Mouse (Mus musculus) kidney, adult 2 months (tissue): Measurements from ENCODE around the gene Usf1. TPM values are rescaled to one million over a fixed set of nuclear protein-coding genes. Genes with fewer than 3 reads are reported as not detected.

Source experiments
- DNase-seq: peaks from one replicate; pipeline ENCODE4 v3.0.0; 2021
- H3K27ac ChIP-seq: fragments of 200-500 bp; 2 replicates; pipeline ENCODE4 v1.5.1; 2012; ENCODE audit warnings: low read depth, low read length, control low read depth, inconsistent platforms; ENCODE audit not compliant: insufficient read depth
- H3K27me3 ChIP-seq: fragments of 200-500 bp; replicated peaks from 2 replicates; pipeline ENCODE4 v1.6.1; 2012; ENCODE audit warnings: mild to moderate bottlenecking, moderate library complexity, low read length, inconsistent platforms; ENCODE audit not compliant: control insufficient read depth, insufficient read depth
- H3K36me3 ChIP-seq: fragments of 200-500 bp; 2 replicates; pipeline ENCODE4 v1.6.1; 2012; ENCODE audit warnings: mild to moderate bottlenecking, moderate library complexity, low read length, inconsistent platforms; ENCODE audit not compliant: control insufficient read depth, insufficient read depth
- H3K4me1 ChIP-seq: fragments of 200-500 bp; 2 replicates; pipeline ENCODE4 v1.6.1; 2011; ENCODE audit warnings: low read length; ENCODE audit not compliant: control insufficient read depth, insufficient read depth
- H3K4me3 ChIP-seq: fragments of 200-500 bp; 2 replicates; pipeline ENCODE4 v1.5.1; 2011; ENCODE audit warnings: mild to moderate bottlenecking, low read depth, low read length, control low read depth; ENCODE audit not compliant: insufficient read depth
- CTCF ChIP-seq: fragments of 200-500 bp; conservative IDR thresholded peaks from 2 replicates; pipeline ENCODE4 v1.5.1; 2011; ENCODE audit warnings: low read depth, mild to moderate bottlenecking, control low read depth, low read length, moderate library complexity, mixed read lengths; ENCODE audit not compliant: insufficient read depth, insufficient read length
- POLR2A ChIP-seq: fragments of 200-500 bp; IDR thresholded peaks from one replicate; pipeline ENCODE4 v1.6.1; 2011; ENCODE audit warnings: low read depth, low read length, control low read depth
- WGBS: fragments of 180-500 bp; shearing (Covaris S2); methylation state at CpG from one replicate; pipeline ENCODE4 v1.1.7; 2018; 5-methylcytosine and 5-hydroxymethylcytosine counted together
- polyA plus RNA-seq: library from polyadenylated mRNA; depleted of rRNA; stranded (reverse); fragments of >200 nt; gene quantifications from 2 replicates; pipeline ENCODE4 v1.2.3, GENCODE M21; 2012

Gene Usf1
- polyA plus RNA-seq, 1 experiment, result 59.0 TPM

GRCm38 (mm10) chr1:171401821-171402220 lies 9.3 kb upstream of the Usf1 start:
- H3K27me3 ChIP-seq, result no peaks in the 10 kb centered on the region
- H3K4me3 ChIP-seq, result no peak overlapping the region
- 77% methylated on average over 4 of the region's 4 CpGs for WGBS
- DNase-seq, result no peak
- no peaks in the 10 kb centered on the region for H3K4me1 ChIP-seq
- TF ChIP-seq CTCF (no peak), POLR2A (no peak)
- H3K36me3 ChIP-seq, result no peaks in the 10 kb centered on the region
- H3K27ac ChIP-seq, result no peak overlapping the region

GRCm38 (mm10) chr1:171402991-171403390 lies 8.1 kb upstream of the Usf1 start:
- Histone ChIP-seq H3K27ac (no peak overlapping the region), H3K4me1 (no peaks in the 10 kb centered on the region), H3K27me3 (no peaks in the 10 kb centered on the region), H3K36me3 (no peaks in the 10 kb centered on the region), H3K4me3 (no peak overlapping the region)
- WGBS, result 77% methylated on average over 9 of the region's 9 CpGs
- no peak for DNase-seq
- no peak for TF ChIP-seq POLR2A
- no peak for TF ChIP-seq CTCF

GRCm38 (mm10) chr1:171407263-171407662 lies 3.9 kb upstream of the Usf1 start:
- no peaks in the 10 kb centered on the region for H3K27me3 ChIP-seq
- WGBS, result 83% methylated on average over 5 of the region's 5 CpGs
- no peak overlapping the region for H3K27ac ChIP-seq
- no peak overlapping the region for H3K4me3 ChIP-seq
- TF ChIP-seq POLR2A, result no peak
- no peak for TF ChIP-seq CTCF
- no peaks in the 10 kb centered on the region for H3K36me3 ChIP-seq
- DNase-seq, result no peak
- H3K4me1 ChIP-seq, result no peaks in the 10 kb centered on the region

- no peak overlapping the region for H3K4me3 ChIP-seq
These were observed 882 bp upstream of the Usf1 start for GRCm38 (mm10) chr1:171410231-171410630.

GRCm38 (mm10) chr1:171411492-171411941 lies 404 bp downstream of the Usf1 start:
- Histone ChIP-seq H3K36me3 (no peaks in the 10 kb centered on the region; the same call in 1 of the 2 replicates), H3K27me3 (no peaks in the 10 kb centered on the region), H3K27ac (peak overlapping the region; percentile 91), H3K4me1 (no peaks in the 10 kb centered on the region), H3K4me3 (peak overlapping the region; percentile 97)
- DNase-seq, result no peak
- 1% methylated on average over 39 of the region's 39 CpGs for WGBS
- TF ChIP-seq POLR2A (no peak), CTCF (no peak)

More at GRCm38 (mm10) chr1:171410231-171410630, 882 bp upstream of the Usf1 start:
- Histone ChIP-seq H3K27me3 (no peaks in the 10 kb centered on the region), H3K36me3 (no peaks in the 10 kb centered on the region; the same call in 1 of the 2 replicates), H3K4me1 (no peaks in the 10 kb centered on the region), H3K27ac (no peak overlapping the region)
- no peak for DNase-seq
- 89% methylated on average over 1 of the region's 1 CpGs for WGBS
- TF ChIP-seq POLR2A (no peak), CTCF (no peak)

GRCm38 (mm10) chr1:171412001-171412441 lies 908 bp downstream of the Usf1 start:
- DNase-seq, result peak; percentile 44
- Histone ChIP-seq H3K36me3 (no peaks in the 10 kb centered on the region; the same call in 1 of the 2 replicates), H3K27me3 (no peaks in the 10 kb centered on the region), H3K4me1 (no peaks in the 10 kb centered on the region), H3K4me3 (peak overlapping the region; percentile 97), H3K27ac (peak overlapping the region; percentile 91)
- no peak for TF ChIP-seq CTCF
- no peak for TF ChIP-seq POLR2A
- 1% methylated on average over 20 of the region's 20 CpGs for WGBS

GRCm38 (mm10) chr1:171412446-171412845 lies 1.3 kb downstream of the Usf1 start:
- no peak for TF ChIP-seq CTCF
- Histone ChIP-seq H3K27me3 (no peaks in the 10 kb centered on the region), H3K27ac (peak overlapping the region; percentile 91; the same call in 1 of the 2 replicates), H3K4me1 (no peaks in the 10 kb centered on the region), H3K4me3 (peak overlapping the region; percentile 28), H3K36me3 (no peaks in the 10 kb centered on the region; the same call in 1 of the 2 replicates)
- WGBS, result 32% methylated on average over 3 of the region's 3 CpGs
- peak; percentile 39 for DNase-seq
